Mouse (Mus musculus): ENCODE measurements at regions not wholly inside any gene's neighbourhood (a gene's known extent, or its start where the extent isn't known, plus 50 kb on each side); places are given as distances from the start of the nearest gene placed in this dataset.

DNA sequence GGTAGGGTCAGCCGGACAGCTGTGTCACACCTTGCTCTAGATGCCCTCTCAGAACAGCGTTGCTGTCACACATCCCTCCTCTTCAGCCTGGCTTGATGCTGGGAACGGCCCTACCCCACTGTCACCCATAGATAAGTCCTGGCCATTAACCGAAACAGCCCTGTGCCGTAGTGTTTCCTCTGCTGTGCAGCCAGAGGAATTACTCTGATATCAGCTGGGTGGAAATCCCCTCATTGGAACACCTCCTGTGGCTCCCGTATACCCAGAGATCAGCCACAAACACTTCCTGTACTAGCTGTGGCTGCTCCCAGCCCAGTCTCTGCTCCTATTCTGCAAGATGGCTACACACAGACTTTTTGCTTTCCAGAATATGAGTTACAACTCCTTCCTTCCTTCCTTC is 334.5 kb upstream of the Tbx3 start:
- TF ChIP-seq GATA1 (IDR thresholded peaks at IDR 0.05; ENCODE audit: low read length) (no peak), TAL1 (IDR thresholded peaks at IDR 0.05; ENCODE audit: low read length) (no peak)
